Mouse (Mus musculus) embryo, embryonic 11.5 days (tissue): ENCODE data around the gene Raph1.

ENCODE experiments used
- DNase-seq: peaks from one replicate; pipeline ENCODE4 v3.0.0-alpha.2; 2012; ENCODE audit warnings: low read depth, low spot score

Gene Raph1

DNA sequence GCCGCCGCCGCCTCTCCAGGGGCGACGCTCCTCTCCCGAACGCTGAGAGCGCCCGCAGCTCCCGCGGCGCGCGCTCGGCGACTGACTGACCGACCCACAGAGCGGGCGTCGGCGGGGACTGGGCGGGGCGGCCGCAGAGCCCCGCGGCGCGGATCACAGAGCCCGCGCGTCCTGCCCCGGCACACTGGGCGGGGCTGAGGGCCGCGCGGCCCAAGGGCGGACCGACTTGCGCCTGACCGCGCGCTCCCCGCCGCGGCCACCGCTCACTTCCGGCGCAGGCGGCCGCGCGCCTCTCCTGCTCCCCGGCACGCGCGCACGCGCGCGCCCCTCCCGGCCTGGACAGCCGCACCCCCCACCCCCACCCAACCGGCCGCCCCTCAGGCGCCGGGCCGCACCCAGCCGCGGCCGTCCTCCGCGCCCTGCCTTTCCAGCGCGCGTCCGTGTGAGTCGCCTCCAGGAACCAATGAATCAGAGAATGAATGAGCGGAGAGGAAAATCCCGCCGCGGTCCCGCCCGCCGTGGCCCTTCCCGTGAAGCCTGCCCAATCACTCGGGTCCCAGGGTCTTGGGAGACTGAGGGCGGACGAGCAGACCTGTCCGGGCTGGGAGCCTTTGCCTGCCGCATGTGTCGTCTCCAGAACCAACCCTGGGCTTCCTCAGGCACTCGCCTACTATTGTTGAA is at the start of gene Raph1:
Raph1 (minus strand) TSS at position 474 of the 681 bp plus-strand sequence.
- DNase-seq: peak; percentile 85

DNA sequence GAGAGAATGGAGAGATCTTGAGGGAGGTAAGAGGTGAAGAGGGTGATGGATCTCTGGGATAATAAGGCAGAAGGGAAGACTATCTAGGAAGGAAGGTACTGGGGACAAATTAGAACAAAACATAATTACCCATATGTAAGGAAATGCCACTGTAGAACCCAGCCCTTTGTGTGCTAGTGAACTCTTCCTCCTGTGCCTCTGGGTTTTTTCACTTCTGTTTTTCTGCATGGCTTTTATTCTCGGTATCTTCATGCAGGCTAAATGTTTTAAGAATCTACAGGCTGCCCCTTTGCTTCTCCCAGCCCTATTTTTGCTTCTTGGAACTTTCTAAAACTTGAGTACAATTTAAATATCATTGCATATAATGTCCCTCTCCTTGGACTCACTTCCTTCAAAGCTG is 48.8 kb upstream of the Raph1 start:
- DNase-seq: no peak

DNA sequence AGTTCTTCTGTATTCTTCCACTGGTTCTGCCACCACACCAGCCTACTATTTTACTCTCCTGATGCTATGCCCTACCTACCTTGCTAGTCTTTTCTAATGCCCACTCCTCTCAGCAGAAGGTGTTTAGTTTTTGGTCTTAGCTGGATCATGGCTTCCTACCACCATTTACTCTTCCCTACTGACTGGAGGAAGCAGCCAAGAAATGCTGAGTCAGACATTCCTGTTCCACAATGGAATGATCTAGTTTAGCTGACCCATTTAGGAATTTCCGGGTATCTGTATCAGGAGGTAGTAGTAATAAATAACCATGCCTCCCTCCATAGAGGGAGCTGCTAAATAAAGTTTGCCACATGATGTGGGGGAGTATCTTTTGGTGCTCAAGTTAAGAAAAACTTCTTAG is 48.0 kb upstream of the Raph1 start:
- no peak for DNase-seq

DNA sequence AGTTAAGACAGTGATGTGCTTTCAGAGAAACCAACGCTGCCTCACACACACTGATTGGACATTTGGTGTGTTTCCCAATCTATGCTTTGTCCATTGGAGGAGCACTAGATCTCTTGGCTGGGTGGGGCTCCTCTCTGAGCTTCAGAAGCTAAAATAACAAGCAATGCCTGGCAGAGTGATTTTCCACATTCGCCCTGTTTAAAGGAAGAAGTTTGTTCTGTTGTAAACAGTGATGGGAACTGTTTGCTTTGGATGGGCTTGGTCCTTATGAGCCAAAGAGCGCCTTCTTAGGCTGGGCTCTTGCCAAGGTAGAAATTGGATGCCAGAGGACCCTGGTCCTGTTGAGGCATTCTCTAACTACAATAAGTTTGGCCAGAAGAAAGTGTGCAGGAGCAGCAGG is 45.1 kb upstream of the Raph1 start:
- no peak for DNase-seq

DNA sequence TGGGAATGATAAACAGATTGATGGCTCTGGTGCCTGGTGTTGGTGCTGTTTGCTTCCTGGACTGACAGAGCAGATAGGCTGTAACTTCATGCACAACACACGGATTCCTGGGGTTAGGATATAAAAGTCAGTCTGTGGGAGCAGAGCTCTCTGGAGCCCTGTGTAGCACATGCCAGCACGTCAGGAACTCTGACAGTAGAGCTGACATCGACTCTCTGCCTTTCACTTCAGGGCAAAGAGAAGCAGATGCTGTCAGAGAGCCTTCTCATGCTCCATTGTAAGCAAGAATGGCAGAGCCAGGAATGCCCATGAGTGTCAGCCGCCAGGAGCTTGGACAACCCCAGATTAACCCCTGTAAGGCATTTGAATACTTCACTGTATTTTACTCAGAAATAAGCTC is 43.7 kb upstream of the Raph1 start:
- DNase-seq: no peak

DNA sequence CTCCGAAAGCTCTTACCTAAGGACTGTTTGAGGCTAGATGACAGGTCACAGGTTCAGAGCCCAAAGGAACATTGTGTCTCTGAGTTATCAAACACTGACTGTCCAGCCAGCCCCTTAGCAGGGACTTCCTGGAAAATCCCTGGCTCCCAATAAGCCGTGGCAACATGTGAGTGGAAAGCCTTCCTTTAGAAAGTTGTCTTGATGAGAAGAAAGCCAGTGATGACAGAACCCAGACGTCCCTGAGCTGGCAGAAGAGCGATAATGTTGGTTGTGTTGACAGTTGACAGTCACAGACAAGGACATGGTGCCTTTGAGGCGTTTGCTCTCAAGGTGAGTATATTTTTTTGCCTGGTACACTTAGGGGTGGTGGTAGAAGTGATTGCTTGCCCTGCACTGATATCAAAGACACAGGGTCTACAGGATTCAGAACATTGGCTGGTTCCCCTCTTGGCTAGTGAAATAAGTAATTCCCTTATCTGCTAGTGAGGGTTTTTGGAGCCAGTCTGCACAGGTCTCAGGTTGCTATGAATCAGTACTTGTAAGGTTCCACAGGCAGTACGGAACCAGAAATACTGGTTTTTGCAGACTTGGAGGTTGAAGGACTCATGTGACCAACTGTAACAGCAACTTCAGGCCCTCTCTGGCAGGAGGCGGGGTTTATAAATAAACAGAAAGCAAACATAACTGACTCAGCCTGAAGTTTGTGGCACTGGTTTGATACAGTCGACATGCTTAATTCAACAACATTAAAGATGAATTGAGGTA is 42.3 kb upstream of the Raph1 start:
- DNase-seq: no peak

DNA sequence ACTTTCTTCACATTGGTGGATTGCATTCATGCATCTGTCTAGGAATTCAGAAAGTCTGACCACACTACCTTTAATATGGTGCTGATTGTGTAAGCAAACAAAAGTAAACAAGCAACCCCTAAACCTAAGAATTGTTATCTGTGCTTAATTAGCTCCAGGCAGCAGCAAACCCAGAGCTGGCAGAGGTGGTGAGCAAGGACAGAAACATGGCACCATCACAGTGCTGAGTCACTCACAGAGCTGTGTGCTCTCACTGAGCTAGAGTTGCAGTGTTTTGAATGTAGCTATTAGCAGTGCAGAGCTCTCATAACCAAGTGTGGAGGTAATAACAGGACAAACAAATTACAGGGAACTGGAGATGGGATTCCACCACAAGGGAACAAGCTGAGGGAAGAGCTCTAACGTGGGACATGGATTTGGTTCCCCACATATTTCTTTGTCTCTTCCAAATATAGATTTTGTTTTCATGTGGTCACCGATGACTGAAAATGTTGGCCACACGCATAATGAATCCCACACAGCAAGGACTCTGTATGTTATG is 37.6 kb upstream of the Raph1 start:
- DNase-seq: no peak

DNA sequence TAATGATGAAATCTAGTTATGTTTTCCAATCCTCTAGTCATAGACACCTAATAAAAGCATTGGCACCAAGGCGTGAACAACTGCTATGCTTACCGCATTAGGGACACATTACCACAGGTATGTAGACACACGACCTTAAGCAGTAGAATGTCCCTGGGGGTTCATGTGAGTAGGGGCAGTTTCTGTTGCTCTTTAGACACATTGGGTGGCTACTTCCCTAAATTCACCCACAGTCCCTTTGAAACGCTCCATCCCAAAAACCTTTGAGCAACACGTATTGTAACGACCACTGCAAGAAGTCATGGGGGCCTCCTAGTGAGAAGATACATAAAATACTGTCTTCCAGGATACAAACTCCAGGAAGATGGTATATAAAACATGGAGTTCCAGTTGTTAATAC is 33.8 kb upstream of the Raph1 start:
- DNase-seq: no peak

DNA sequence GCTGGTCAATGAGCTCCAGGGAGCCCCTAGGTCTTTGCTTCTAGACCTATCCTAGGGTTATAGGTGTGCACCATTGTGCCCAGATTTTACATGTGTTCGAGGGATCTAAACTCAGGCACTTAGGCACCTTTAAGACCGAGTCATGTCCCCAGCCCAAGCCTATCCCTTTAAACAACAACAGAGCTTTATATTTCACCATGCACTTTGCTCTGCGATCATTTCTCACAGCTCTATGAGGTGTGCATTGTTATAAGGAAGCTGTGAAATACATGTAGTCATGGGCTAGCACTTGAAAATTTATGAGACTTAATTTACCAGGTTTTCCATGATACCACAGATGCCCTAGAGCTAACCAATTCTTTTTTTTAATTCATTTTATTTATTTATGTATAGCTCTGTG is 33.0 kb upstream of the Raph1 start:
- DNase-seq: no peak

DNA sequence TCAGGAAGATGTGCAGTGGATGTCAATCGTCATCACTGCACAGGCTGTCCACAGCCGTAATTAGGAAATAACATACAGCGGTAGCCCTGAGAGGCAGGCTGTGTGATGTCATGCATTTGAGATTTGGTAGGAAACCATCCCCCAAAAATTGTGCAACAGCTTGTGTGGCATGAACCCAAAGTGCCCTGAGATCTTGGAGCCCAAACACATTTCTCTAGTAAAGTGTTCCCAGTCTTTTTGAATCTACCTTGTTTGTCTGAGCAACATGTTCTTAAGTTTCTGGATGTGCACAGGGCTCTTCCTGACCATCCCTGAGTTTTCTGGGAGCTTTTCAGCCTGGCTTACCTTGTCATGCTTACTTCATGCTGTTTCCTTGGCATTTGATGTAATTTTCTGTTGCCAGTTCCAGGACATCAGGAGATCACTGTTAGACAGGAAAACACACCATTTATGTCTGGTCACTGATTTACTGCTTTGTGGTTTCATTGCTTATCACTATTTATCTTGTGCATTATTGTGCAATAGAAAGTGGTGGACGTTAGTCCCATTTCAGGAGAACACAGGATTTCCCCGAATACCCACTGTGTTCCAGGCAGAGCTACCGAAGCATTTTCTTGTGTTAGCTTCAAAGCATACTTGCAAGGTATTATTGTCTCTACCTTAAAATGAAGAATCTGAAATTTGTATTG is 32.3 kb upstream of the Raph1 start:
- no peak for DNase-seq

DNA sequence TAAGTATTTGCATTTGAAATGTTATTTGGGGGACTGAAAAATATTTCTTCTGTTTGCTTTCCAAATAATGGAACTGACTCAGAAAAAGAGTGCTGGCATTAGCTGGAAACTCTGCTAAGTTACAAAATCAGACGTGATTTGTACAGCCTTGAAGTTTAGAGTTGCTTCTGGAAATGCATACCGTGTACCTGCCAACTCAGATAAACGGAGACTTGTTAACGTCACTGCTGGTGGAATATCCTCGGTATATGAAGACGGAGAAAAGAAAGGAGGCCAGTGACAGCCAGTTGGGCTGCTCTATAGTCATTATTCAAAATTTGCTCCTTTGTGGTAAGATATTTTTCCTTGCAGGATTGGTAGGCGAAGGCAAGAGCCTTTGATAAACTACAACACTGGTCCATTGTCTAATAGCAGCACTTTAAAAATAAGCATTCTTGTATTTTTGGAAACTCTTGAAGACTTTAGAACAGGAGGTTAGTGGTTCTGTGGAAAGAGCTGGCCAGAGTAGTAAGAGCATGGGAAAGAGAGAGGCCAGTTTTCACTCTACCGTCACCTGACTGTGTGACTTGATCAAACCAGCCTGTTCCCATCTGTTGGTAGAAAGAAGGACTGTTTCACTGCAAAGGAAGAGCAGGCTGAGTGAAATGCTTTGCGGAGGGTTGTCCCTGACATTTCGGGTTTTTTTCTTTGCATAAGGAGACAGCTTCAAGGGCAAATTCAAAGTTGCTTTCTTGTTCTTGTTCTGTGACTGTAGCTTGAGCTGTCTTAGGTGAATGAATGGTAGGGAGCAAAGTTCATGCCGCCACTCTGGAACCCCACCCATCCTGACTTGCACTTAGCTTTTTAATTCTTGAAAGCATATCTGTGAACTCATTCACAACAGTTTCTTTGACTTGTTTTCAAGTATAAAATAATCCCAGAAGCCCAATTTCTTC is 29.7 kb upstream of the Raph1 start:
- no peak for DNase-seq

DNA sequence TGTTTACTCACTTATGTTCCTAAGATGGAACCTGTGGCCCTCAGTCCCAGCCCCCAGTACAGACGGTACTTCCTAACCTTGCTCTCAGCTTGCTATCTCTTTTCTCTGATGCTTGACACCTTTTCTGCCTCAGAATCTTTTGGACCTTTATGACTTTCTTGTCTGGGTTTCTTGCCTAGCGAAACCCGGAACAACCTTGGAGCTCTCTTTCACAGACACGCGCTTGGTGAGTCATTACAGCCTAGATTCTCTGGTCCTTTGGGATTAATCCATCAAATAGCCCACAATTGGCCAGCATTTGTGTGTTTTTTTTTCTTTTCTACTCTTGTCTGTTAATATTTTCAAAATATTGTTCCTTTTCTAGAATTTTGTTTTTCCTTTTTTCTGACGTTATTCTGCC is 26.2 kb upstream of the Raph1 start:
- DNase-seq: no peak

DNA sequence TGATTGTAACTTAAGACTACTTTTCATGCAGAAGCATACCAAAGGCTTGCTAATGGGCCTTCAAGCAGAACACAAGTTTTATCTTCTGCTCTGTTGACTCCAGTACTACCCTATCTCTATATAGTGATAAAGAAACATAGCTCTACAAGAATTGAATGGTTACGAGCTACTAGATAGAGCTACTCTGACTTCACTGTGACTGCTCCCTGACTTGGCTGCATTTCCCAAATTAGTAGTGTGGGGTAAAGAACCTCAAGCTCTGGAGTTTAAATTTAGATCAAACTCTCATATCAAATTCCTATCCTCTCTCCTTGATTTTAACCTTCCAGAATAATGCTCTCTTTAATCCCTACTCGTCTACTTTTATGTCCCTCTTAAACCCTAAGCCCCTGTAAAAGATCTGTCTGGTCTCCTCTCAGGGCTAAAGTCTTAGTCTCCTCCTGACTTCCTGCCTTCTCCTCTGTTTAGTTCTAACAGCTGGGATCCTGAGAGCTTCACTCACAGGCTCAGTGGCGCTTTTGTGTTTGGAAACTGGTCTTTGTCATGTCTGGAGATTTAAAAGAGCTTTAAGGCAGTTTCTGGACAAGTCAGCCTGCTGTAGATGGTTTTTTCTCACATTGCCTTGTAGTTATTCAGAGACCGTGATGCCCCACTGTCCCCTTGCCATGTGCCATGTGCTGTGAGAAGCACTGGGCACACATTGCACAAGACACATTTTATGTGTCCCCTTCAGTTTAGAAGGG is 22.2 kb upstream of the Raph1 start:
- DNase-seq: no peak

DNA sequence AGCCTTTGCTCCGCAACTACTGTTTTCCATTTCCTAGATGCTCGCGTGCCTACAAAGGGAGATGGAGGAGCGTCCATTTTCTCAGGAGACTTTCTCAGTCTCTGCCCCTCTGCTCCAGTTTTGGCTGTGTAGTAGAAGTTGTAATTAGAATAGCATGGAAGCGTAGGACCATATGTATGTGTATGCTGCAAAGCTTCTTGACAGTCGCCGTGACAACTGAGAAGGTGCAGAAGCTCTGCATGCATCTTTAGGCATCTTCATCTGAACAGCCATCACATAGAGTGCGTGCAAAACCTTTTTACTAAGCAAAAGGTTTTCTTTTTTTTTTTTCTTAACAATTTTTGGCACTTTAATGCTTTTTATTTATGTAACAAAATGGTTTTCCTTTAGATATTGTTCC is 14.1 kb upstream of the Raph1 start:
- no peak for DNase-seq

DNA sequence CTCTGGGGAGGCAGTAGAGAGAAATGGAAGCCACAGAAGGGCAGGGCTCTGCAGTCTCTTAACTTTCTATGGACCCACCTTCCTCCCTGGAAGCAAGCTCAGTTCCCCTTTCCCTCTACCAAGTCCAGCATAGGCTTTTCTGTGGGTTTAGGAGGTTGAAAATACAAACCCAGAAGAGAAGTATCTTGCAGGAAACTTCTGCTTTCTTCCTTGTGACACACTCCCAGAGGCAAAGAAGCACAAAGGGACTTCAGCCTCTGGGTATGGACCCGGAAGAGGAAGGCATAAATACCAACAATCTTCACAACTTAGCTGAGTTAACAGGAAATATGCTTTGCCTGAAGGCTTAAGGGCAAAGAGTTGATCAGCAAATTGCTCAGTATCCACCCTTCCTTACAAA is 13.0 kb upstream of the Raph1 start:
- no peak for DNase-seq

DNA sequence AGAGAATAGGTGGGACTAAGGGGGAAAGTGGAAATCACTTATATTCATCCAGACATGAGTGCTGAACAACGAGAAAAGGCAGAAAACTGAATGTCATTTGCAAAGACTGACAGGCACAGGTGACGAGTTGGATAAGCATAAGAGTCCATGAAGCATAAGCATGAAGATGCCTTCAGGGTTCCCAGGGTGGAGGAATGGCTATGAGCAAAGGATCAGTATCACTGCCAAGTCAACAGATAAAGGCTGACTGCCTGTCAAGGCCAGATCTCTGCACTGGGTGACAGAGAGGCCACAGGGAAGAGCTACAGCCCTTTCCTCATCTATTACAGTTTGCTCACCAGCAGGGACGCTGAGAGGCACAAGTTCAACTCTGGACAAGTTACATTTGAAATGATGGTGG is 5.8 kb upstream of the Raph1 start:
- DNase-seq: no peak

DNA sequence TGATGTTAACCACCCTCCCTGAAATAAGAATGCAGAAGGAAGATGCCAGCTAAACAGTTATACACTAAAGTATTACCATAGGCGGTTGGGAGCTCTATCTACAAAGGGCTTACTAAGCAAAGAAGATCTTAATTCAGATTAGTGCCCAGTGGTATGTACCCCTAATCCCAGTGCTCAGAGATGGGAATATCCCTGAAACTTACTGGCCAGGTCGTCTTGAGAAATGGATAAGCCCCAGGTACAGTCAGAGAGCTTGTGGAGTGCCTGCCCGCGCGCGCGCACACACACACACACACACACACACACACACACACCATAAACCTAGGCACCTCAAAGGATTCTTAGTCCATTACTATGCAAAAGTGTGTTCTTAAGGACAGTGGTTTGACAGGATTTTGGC is 2.8 kb upstream of the Raph1 start:
- DNase-seq: no peak

DNA sequence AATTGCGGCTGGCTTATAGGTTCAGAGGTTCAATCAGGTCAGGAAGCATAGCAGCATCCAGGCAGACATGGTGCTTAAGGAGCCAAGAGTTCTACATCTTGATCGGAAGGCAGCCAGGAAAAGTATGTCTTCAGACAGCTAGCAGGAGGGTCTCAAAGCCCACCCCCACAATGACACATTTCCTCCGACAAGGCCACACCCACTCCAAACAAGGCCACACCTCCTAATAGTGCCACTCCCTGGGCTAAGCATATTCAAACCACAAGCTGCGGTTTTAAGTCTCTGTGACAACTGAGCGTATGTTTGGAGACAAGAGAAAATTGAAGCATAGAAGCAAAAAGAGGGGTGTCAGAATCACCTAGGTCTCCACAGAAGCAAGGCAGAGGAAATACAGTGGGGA is 2.3 kb upstream of the Raph1 start:
- no peak for DNase-seq

DNA sequence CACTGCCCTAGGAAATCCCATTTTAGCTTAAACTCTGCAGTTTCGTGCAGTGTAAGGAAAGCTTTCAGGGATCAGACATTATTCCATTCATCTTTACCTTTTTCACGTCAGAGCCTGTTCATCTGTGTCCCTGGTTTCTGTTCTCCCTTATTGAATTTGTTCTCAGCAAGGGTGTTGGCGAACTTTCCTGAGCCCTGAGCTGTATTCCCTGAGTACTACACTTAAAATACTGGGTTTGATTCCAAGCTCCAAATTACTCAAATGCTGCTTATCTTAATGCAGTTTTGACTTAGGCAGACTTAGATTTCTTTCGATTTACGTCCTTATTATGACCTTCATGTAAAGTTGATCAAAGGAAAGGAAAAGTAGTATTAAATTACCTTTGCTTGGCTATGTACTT is 417 bp upstream of the Raph1 start:
- no peak for DNase-seq

DNA sequence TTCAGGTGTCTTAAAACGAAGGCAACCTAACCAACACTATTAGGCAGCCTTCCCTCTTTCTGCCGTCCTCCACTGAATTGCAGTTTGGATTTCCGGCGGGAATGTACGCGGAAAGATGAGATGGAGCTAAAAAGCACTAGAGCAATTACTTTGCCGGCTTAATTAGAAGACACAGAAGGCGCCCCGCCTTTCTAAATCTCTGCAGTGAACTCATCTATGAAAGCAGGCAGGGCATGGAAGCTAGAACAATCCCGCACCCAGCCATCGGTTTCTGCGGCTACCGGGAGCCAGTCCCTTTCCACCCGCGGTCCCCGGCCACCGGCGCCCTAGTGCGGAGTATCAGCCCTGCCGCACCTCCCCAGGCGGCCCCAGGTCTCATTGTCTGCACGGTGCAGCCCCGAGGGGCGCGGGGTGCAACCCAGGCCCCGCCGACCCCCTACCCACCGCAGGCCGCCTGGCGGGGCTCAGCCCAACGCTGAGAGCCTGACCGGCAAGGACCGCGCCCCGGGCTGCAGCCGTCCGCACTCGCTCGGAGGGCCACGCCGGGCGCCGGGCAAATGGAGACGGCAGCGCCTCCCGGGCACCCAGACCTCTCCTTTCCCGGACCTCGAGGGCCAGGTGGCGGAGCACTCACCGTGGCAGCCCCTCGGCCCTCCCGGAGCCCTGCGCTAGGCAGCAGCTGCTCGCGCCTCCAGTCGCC is 823 bp downstream of the Raph1 start:
- DNase-seq: peak; percentile 13
